Mouse (Mus musculus): ENCODE data around the gene Gm17018. TPM values are rescaled to one million over a fixed set of nuclear protein-coding genes. Genes with fewer than 3 reads are reported as not detected.
"Not testable (repeated sequence)": the region's sequence is repeated elsewhere in the genome, so short reads cannot be mapped to it uniquely, and the experiment has no call there.

Gene Gm17018
- total RNA-seq, 2 experiments from 2014 or later = 17.5 to 18.9 TPM

DNA sequence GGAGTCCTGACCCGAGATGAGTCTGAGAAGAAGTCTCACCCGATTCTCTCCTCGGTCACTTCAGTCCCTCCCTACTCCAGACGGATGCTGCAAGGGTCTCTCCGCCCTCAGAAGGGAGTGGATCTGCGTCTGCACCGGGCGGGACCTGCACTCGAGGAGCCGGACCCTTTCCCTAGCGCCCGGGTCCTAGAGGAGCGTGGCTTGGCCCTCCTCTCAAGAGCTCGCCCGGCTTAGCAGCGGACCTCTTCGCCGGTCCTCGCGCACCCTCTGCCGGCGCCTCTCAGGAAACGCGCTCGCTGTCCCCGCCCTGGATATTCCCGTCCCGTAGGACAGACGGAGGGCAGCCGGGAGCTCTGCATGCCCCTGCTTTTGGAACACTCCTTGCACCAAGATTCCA is 15.5 kb upstream of the Gm17018 start:
- intact Hi-C loops (cut with DNase I) = loop anchor here (2.0 to 10.0 kb wide), 4 partner anchors 110 to 368 kb away; no protein-coding TSS in a partner anchor
- DNase-seq = peak; percentile 71 to 81

DNA sequence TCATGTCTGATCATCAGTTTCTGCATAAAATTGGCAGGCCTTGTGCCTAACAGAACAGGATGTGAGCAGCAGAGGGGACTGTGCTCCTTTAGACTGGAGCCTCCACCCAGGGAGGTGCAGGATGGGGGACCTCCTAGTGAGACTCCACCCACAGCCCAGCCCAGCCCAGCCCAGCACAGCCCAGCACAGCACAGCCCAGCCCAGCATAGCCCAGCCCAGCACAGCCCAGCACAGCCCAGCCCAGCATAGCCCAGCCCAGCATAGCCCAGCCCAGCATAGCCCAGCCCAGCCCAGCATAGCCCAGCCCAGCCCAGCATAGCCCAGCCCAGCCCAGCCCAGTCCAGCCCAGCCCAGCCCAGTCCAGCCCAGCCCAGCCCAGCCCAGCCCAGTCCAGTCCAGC is 12.2 kb upstream of the Gm17018 start:
- not testable (repeated sequence) for DNase-seq
- intact Hi-C loops (cut with DNase I) = loop anchor here (5.0 to 10.0 kb wide), 2 partner anchors 113 to 371 kb away; no protein-coding TSS in a partner anchor

DNA sequence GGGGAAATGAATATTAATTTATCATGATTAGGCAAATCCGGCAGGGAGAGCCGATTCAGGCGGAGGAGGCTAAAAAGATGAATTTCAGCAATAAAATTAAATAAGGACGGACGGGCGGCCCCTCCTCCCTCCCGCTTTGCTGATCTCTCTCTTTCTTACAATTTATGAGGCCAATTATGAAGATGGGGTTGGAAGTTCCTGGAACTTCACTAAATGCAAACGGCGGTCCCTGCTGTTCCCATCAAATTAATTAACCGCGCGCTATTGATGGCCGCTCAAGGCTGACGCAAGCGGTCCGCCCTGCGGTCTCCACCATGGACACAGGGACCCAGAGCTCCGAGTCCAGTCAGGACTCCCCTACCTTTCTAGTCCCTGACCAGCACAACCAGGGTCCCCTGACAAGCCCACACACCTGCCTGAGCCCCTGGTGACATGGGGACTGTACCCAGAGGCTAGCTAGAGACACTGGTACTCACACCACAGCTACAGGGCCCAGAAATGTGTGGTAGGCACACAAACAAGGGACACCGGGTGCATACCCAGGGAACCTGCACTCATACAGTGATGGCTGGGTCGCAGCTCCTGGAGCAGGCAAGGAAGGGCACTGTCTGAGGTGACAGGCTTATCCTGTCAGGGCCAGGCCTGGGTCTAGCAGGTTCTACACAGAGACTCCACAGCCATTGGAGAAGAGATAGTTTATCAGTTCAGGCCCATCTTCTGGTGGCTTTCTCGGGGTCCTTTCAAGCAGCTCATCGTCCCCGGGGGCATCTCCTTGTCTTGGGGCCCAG is 11.1 kb upstream of the Gm17018 start:
- DNase-seq = no peak
- intact Hi-C loops (cut with DNase I) = loop anchor here (5.0 to 10.0 kb wide), 2 partner anchors 115 to 372 kb away; no protein-coding TSS in a partner anchor

DNA sequence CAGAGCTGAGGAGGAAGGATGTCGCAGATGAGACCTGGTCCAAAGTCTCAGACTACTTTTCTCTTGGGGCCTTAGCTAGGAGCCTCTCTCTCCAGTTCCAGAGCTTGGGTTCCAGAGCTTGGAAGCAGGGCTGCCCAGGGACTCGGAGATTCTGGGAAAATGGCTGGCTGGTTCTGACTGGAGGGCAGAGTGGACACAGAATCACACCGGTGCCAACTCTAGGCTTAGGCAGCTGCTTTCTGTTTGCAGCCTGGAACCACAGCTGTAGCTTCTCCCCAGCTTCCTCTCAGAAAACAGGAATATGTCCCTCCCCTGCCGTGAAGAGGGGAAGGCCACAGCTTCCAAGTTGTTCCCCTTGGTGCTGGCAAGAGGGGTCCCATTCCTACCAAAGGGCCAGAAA is 10.5 kb upstream of the Gm17018 start:
- intact Hi-C loops (cut with DNase I) = loop anchor here (5.0 to 10.0 kb wide), 2 partner anchors 115 to 373 kb away; no protein-coding TSS in a partner anchor
- DNase-seq = no peak

DNA sequence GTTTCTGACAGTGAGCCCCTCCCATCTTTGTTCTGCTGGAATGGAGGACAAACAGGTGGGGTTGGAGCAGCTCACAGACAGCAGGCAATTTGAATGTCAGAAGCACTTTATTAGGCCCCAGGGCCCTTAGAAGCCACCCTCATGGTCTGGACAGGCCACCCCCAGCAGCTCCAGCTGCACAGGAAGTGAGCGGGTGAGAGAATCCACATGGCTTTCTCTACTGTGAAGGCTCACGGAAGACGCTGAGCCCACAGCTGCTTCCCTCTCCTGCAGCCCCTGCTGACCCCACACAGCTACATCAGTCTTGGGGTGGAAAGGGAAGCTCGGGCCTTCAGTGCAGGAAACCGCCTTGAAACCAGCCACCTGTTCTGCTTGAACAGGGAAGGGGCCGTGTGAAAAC is 8.2 kb upstream of the Gm17018 start:
- DNase-seq = no peak
- intact Hi-C loops (cut with DNase I) = no loop called here

DNA sequence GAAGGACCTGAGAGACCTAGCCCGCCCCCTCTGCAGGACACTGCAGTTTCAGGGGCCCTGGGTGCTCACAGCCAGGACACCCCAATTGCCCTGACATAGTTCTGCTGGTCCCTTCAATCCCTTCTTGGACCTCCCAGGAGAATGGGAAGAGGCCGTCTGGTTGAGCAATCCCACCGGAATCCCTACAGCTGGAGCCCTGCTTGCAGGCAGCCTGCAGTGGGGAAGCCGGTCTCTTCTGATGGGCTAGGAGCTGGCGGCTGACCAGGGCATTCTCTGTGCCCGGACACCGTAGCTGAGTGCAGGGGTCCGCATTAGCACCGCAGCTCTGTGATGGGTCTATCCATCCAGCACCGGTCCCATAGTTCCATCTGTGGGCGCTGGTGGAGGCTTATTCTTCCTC is 6.3 kb upstream of the Gm17018 start:
- no peak for DNase-seq
- intact Hi-C loops (cut with DNase I) = no loop called here

DNA sequence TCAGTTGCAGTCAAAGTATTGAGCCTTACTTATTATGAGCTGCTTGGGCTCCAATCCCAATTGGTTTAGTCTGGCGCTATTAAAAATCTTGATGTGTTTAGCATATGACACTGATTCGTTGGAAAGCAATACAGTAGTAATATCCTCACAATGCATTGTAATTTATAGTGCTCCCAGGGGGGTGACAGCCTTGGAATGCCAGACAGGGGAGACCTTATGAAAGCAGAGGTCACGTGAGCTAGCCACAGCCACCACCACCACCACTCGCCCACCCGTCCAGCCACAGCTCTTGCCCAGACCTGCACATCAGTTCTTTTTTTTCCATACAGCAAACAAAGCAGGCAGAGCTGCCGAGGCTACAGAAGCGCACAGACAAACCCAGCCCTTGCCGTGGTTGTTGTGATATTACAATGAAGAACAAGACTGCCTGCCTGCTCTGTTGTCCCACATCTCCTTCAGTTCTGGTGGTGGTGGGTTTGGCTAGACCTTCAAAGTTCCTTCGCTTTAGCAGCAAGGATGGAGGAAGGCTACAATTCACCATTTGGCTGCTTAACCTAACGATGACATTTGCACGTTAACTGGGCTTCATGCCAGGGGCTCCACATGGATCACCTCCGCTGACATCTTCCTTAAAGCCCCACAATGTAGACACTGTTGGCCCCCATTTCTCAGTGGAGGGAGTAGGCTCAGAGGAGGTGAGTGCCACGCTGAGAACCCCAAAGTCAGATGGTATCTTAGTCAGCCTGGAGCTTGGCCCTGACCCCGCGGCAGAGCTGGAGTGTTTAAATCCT is 5.7 kb downstream of the Gm17018 start:
- DNase-seq = no peak
- intact Hi-C loops (cut with DNase I) = no loop called here

DNA sequence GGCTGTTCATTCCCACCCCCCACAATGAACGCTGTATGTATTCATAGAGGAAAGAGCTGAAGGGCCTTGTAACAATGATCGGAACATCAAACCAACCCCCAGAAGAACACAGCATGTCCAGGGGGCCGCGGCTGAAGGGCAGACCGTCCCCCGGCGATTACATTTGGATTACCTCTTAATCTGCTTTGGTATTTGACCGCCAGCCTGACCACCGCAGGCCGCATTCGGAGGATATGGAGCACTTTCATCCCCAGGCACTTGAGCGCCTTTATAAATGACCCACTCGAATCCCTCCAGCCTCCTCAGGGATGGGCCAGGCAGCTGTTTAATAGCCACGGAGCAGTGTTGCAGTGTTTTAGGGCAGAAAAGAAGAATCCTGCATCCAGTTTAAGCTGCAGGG is 7.0 kb downstream of the Gm17018 start:
- intact Hi-C loops (cut with DNase I) = no loop called here
- no peak for DNase-seq

DNA sequence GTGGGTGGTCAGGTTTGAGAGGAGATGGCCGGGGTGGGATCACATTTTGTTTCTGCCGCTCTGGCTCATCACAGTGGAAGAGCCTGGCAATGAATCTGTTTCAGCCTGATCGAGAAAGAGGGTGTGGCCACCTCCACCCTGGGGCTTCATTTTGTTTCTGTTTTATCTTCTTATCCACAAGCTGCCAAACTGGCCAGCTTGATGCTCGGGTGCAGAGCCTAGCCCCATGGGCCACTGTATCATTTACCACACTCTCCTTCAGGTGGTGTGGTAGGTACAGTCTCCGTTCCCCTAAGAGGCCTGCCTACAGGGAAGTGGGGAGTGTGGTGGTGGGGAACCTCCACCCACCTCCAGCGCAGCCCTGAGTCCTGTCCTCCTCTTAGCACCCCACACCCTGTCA is 12.6 kb downstream of the Gm17018 start:
- intact Hi-C loops (cut with DNase I) = loop anchor here (10.0 kb wide), 1 partner anchor 52 kb away; no protein-coding TSS in a partner anchor

DNA sequence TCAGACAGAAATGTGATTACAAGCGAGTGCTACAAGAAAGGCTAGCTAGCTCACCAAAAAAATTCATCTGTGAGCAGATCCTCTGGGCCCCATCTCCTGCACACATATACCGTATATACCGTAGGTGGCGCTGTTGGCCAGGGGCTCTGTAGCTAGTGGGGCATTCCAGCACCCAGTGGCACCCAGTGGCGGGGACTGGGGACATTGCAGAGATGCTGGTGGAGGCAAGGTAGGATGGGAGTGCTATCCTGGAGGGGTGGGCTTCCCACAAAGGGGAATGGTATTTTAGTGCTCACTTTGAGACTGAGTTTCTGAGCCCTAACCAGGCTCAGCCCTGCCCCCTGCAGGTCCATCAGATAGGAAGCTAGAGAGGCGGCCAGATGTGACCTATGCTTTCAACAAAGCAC is 13.4 kb downstream of the Gm17018 start:
- intact Hi-C loops (cut with DNase I) = loop anchor here (2.0 to 10.0 kb wide), 2 partner anchors 51 to 173 kb away; no protein-coding TSS in a partner anchor
- peak; percentile 68 to 71 for DNase-seq

More for the DNA sequence above, 12.6 kb downstream of the Gm17018 start:
- no peak for DNase-seq

DNA sequence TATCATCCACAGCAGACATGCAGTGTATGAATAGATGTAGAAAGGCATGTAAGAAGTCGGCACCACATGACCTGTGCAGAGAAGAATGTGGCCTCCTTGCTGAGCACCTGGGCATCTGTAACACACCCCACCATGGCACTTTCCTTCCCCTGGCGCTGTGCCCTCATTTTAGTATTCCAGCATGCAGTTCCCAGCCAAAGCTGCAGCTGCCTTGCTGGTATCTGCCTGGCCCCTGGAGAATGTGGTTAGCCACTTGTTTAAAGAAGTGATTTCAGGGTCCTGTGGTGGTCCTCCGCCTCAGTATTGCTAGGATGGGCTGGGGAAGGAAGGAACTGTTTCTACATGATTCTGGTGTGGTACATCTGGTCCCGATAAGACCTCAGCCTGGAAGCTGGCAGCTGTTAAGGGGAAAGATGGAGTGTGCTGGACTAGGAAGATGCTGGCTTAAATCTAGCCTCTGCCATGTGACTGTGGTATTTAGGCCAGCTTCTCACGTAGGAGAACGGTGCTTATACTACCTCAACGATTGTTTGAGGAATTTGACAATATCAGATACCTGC is 14.0 kb downstream of the Gm17018 start:
- intact Hi-C loops (cut with DNase I) = loop anchor here (2.0 to 10.0 kb wide), 2 partner anchors 50 to 172 kb away; no protein-coding TSS in a partner anchor
- no peak for DNase-seq

DNA sequence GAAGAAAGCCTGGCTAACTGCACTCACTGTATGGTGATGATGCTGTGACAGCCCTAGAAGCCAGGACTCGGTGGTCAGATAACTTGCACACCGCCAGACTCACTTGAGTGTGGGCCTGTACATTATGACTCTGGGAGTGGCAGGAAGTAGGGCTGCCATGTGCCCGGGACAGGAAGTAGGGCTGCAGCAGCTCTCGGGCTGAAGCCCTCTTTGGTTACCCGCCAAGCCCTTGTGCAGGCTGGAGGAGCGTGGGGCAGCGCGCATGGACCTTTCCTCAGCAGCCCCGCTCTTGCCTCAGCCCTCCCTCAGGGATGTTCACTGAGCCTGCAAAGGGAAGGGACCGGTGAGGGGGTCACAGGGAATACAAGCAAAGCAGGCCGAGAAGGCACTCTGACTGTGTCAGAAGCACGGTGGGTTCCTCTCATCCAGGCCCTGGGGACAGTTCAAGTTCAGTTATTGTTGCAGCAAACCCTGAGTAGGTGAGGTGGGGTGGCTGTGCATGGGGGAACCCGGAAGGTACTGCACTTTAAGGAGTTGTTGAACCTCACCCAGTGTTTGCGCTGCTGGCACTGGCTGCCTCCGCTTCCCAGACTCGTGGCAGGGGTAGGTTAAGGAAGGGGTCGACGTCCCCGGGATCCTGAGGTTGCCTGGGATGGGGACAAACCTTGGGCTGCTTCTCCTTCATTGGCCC is 14.7 kb downstream of the Gm17018 start:
- intact Hi-C loops (cut with DNase I) = loop anchor here (2.0 to 10.0 kb wide), 2 partner anchors 50 to 172 kb away; no protein-coding TSS in a partner anchor
- no peak for DNase-seq

DNA sequence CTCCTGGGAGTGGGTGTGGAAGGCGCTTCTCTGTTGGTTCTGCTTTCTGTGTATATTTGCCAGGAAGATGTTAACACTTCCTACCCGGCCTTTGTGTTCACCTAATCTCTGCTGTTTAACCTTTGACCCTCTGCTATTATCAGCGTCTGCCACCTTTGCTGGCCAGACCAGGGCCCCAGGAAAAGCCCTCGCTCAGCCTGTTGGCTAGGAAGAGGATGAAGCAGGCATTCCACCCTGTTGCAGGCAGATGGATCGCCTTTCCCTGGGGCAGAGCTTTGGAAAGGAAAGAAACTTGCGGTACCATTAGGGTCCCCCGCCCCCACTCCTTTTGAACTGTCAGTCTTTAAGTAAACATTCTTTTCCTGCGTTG is 15.2 kb downstream of the Gm17018 start:
- DNase-seq = no peak
- intact Hi-C loops (cut with DNase I) = loop anchor here (2.0 to 10.0 kb wide), 2 partner anchors 49 to 171 kb away; no protein-coding TSS in a partner anchor

DNA sequence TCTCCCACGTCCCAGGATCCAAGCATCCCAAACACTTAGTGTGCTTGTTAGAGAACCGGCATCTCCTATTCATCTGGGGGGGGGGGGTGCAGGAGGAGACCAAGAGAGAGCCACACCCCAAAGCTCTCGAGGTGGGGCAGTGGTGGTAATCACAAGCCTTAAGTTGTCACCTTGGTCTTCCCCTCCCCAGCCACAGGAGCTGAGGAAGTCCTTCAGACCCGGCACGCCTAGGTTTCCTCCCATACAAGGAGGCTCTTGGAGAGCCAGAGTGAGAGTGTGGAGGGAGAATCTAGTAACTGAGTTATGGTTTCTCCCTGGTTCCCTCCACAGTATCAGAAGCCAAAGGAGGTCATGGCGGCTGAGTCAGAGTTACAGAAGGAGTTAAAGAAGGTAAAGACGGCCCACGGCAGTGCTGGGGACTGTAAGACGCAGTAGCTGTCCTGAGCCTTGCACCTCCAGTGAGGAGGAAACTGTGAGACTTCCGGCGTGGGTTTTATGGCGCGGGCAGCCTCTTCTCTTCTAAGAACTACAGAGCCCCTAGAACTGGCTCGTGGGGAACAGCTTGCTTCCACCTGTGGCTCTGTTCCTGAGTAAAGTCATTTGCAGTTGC is 16.8 kb downstream of the Gm17018 start:
- no peak for DNase-seq
- intact Hi-C loops (cut with DNase I) = loop anchor here (10.0 kb wide), 1 partner anchor 48 kb away; no protein-coding TSS in a partner anchor

DNA sequence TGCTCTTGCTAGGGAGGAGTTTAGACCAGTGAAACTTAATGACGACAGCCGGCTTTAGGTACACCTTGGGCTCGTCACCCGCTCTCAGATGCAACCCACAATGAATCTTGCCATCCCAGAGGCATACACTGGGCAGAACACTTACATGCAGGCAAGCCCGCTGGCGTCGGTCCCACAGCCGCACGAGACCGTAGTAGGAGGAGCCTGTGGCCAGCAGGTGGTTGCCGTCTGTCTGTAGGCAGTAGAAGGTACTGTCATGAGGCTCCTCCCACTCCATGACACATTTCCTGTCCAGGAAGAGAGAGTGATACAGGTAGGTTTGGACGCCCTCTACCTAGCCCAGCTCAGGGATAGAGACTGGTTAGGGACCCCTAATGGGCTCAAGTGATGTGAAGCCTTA is 18.6 kb downstream of the Gm17018 start:
- intact Hi-C loops (cut with DNase I) = loop anchor here (10.0 kb wide), 1 partner anchor 46 kb away; no protein-coding TSS in a partner anchor

DNA sequence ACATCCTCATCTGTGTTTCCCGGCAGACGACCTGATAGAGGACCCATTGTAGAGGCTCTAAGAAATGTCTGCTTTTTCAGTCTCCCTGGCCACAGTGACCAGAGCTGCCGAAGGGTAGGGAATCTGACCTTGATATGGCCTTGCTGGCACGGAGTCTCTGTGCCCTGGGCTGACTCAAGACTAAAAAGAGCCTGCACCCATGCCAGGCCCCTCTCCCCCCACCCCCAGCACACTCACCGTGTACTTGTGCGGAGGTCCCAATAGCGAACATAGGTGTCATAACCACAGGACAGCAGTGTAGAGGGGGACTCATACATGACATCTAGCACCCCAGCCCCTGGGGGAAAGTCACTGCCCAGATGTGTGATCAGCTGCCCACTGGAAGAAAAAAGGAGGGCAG is 19.0 kb downstream of the Gm17018 start:
- intact Hi-C loops (cut with DNase I) = loop anchor here (10.0 kb wide), 1 partner anchor 45 kb away; no protein-coding TSS in a partner anchor
- DNase-seq = no peak

More for the DNA sequence above, 18.6 kb downstream of the Gm17018 start:
- DNase-seq = no peak

DNA sequence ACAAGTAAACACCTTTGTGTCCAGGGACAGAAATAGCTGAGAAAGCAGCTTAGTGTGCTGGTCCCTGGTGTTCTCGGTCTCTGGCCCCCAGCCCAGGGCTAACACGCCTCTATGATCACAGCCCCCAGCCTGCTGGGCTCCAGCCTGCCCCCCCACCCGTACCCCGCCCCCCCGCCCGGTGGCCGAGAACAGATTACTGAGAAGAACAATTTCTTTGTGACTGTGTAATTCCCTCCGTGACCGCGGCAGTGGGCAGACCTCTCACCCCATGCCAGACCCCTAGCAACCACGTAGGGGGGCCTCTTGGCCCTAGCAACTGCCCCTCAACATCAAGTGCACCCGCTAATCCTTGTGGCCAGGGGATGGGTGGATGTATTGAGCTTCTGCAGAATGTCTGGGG is 19.8 kb downstream of the Gm17018 start:
- DNase-seq = no peak
- intact Hi-C loops (cut with DNase I) = no loop called here

DNA sequence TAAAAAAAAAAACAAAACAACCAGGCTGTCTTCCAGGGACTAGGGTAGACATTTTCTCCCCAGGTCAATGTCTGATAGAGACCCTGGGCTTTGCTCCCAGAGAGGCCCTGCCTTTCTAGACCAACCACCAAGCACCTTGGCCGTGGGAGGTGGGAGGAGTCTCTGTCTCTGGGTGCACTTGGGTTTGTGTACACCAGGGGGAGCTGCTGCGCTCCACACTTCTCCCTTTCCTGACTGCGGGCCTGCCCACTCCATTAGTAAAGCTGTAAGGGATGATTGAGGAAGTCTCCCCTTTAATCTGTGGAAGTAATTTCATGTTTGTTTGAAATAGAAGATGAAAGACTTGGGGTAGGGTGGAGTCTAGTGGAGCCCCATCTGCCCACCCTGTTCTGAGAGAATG is 20.8 kb downstream of the Gm17018 start:
- intact Hi-C loops (cut with DNase I) = no loop called here
- peak in 1 of 2 experiments; percentile 46 for DNase-seq

DNA sequence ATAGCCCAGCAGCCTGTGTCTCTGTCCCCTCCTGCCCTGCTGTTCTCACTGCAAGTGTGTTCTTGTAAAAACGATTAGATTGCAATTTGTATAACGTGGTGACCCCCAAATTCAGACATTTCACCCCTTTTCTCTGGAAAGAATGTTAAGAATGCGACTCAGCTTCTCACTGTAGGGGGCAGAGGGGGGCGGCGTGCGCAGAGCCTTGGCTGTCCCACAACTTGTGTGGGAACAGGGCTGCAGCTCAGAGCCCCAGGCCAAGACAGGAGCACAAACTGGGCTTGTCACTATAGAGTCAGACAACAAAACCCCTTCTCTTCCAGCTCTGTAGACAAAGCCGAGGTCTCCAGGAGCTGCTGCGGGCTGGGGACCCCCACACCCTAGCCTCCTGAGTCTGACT is 21.7 kb downstream of the Gm17018 start:
- no peak for DNase-seq
- intact Hi-C loops (cut with DNase I) = no loop called here

DNA sequence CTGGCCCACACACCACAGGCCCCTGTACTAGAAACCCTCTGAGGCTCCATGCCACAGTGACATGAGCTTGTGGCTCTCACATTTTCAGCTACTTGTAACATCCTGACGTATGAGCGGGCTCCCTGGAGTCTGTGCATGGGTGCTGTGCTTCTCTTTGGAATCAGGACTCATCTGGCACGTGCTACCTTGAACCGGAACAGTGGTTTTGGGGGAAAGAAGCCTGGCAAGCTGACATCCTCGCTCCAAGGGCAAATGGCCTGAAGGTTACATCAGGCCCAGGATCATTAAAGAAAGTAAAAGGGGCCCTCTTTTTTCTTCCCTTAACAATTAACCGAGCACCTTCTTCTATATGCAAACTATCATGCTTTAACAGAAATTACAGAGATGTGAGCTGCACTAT is 22.7 kb downstream of the Gm17018 start:
- intact Hi-C loops (cut with DNase I) = no loop called here
- DNase-seq = no peak

Data from gastrocnemius, postnatal 36 days (tissue).